Mouse (Mus musculus): ENCODE results near the gene Crisp2. TPM values are rescaled to one million over a fixed set of nuclear protein-coding genes. Genes with fewer than 3 reads are reported as not detected.
A peak's percentile ranks its signal among the peaks of the same experiment; 100 is the strongest.
"Not testable (repeated sequence)": the region's sequence is repeated elsewhere in the genome, so short reads cannot be mapped to it uniquely, and the experiment has no call there.

Gene Crisp2
- total RNA-seq (2021), result not detected
- long read RNA-seq, experiment 1, result 0 reads
- long read RNA-seq, experiment 2, result 0 reads

DNA sequence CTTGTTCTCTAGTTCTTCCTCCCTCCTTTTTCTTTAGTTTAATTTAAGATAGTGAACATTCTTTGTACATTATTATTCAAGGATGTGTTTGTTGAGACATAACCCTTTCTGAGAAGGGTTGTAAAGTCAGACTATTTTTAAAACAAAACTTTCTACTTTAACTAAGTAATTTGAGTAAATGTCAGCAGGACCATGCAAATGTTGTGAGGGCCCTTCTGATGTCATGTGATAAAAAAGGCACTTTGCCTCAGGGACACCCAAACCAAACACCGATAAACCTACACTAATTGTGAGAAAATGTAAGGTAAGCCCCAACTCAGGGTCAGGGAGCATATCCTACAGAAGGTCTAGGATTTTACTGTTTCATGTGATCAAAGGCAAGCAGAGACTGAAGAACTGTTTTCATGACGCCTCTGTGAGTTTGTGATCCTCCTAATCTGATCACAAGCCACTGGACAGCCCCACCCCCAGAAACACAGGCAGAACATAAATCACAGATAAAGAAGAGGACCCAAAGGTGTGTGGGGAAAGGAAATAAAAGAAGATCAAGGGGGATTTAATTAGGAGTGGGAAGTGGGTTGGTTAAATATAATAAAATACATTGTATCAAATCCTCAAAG is at the start of gene Crisp2:
Gene Crisp2, minus strand, starts transcription at position 51 of the 620 bp plus-strand sequence.
- DNase-seq, result no peak

DNA sequence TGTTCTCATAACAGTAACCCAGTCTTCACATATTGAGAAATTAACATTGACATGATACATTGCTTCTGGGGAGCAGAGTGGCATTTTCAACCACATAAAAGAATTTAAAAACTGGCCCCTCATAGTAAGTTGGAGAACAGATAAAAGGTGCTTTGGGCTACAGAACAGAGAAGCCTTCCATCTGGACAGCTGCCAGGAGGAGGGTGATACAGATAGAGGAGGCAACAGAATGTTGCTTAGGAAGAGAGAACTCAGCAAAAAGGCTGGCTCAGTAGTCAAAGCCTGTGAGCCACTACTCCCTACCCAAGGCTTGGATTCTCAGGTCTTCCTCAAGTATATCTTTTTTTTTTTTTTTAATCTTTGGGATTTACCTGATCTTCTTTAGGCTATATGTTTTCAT is 48.3 kb upstream of the Crisp2 start:
- no peak for DNase-seq

DNA sequence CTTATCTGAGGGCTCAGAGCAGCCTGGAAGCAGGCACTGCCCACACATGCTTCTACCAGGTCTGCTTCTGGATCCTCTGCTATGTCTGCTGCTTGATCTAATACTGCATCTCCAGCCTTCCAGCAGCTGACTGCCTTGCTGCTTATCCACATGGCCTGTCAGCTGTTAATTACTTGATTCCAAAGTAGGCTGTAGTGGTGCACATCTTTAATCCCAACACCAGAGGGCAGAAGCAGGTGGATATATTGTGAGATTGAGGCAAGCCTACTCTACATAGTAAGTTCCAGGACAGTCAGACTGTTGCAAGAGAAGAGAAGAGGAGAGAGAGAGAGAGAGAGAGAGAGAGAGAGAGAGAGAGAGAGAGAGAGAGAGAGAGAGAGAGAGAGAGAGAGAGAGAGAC is 30.5 kb upstream of the Crisp2 start:
- DNase-seq, result no peak

DNA sequence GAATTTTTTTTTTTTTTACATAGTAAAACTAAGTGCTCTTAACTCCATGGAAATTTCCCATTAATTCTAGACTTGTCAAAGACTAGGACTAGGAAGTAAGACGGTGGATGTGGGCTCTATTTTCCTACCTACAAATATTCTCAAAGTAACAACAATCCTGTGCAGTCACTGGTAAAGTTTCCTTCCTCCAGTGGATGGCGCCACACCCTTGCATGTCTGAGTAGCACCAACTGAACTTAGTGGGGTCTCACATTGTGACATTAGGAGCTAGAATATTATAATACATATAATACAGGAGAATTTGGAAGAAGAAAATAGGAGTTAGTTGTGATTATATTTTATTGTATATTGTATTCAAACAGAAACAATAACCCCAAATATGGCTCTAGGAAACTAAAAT is 25.1 kb upstream of the Crisp2 start:
- DNase-seq, result no peak

DNA sequence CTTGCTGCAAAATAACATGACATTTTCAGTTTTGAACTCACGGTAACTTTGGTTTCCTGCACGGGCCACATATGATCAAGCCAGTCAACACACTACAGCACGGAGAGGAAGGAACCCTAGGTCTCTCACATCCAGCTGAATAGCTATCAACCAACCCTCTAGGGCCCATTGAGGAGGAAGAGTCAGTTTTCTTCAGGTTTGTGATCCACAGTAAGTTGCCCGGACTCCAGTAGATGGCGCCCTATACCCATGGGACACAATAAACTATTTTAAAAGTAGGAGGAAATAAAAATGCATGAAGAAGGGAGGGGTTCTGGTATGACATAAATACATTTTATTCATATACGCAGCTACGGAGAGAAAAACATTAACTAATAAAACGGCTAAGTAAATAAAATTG is 17.7 kb upstream of the Crisp2 start:
- peak; percentile 23 for DNase-seq

DNA sequence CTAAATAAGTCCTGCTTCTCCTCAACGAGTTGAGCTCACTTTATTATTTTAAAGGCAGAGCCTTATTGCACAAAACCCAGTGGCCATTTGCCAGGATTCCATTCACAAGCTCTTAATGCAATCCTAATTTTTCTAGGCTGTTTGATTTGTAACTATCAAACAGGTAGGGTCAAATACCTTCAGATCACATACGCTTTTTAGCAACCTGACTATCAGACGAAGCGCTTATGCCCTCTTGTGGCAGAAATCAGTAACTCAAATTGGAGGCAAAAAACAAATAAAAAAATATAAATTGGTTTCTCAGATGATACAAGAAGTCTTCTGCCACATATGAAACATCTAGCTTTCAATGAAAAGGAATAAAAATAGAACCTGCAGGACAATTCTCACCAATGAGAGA is 17.0 kb upstream of the Crisp2 start:
- DNase-seq, result no peak

DNA sequence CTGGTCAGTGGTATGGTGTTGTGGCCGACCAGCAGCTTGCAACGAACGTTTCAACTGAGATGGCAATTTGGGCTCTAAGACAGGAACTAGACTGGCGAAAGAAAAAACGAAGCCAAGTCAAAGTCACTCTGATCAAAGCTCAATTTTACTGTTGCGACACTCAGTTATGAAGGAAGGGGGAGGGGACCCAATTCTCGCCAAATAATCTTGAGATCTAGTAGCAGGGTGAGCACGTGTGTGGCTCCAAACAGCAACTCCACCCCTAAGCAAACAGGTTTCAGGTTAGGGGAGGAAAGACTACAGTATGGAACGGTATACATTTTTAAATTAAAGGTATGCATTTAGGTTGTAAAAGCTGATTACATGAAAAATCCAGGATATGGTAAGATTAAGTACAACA is 14.7 kb upstream of the Crisp2 start:
- no peak for DNase-seq

DNA sequence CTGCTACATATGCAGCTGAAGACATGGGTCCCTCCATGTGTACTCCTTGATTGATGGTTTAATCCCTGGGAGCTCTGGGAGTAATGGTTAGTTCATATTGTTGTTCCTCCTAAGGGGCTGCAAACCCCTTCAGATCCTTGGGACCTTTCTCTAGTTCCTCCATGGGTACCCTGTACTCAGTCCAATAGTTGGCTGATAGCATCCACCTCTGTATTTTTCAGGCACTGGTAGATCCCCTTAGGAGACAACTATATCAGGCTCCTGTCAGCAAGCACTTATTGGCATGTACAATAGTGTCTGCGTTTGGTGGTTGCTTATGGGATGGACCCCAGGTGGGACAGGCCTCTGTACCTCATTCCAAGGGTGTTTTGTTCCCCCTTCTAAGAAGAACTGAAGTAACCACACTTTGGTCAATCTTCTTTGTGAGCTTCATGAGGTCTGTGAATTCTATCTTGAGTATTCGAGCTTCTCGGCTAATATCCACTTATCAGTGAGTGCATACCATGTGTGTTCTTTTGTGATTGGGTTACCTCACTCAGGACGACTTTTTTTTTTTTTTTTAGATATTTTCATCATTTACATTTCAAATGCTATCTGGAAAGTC is 10.6 kb upstream of the Crisp2 start:
- no peak for DNase-seq

DNA sequence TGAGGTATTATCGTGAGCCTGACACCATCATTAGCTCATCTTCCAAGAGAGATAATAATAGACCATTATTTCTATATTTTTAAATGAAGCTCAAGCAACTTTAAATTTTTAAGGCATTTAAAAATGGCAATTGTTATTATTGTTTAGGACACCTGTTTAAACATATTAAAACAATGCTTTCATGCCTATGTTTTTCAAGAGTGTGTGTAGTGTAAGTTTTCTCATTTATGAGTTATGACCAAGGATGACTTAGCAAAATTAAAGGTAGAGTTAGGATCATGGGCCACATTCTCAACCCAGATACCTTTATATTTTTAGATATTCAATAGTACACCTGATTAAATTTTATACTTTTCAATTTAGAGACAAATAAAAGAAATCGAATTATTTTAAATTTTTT is 5.5 kb upstream of the Crisp2 start:
- no peak for DNase-seq

DNA sequence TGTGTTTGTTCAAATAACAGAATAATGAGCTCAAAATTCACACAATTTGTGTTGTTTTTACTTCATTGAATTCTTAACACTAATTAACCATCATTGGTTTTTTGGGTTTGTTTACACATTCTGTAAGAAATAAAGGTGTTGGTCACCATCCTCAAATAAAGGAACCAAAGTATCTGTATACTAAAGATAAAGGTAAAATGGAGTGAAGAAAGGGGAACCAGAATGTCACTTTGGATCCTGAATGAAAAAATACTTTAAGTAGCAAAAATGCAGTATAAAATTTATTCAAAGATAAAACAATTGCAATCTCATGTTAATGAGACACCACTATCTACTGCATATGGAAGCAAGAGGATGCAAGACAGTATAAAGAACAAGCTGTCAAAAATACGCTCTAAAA is 4.8 kb upstream of the Crisp2 start:
- no peak for DNase-seq

DNA sequence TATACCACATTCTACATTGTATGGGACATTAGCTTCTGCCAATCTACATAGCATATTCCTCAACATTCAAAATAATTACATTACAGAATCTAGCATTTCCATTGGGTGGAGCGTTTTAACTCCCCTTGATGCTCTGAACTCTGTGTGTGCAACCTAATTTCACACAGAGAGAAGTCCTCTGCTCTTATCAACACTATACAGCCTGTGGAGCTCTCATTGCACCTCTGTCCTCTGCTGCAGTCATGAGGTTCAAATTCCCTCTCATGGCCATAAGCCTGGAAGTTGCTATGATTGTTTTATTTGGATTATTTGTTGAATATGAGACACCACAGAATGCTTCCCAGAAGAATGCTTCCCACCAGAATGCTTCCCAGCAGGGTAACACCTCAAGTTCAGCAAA is 4.1 kb upstream of the Crisp2 start, which contains the start of gene Rhag:
Gene Rhag, plus strand, starts transcription at position 193 of the 400 bp plus-strand sequence.
- DNase-seq, result no peak

DNA sequence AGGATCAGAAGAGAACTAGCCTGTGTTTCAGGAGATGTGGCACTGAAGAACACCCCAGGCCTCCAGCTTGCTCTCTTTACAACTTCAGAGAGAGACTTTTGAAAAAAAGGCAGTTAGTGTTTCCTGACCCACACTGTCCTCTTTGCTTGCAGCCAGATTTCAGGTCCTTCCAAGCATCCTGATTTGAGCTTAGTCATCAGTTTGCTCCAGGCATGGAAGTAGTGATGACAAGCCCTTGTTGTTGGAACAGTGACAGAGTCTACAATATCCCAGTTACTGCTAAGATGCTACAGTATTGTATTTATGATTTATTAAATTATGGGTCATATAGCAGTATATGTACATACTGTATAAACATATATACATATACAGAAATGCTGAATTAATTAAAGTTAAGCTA is 1.3 kb upstream of the Crisp2 start:
- DNase-seq, result no peak

DNA sequence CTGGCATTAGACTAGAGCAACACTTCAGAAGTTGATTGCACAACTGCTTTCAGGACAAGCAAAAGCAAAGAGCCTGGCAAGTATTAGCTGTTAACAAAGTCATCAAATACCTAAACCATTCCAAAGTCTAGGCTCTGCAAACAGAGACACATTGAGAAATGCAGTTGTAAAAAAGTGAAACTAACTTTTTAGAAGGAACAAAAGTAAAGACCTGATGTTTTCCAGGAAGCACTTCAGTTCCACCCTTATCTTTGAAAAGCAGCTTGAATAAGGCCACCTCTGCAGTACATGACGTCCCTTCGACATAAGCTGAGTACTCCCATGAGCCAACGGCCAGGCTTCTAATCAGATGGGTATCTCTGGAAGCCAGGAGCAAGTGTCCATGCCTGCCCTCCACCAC is 253 bp downstream of the Crisp2 start:
- DNase-seq, result no peak

DNA sequence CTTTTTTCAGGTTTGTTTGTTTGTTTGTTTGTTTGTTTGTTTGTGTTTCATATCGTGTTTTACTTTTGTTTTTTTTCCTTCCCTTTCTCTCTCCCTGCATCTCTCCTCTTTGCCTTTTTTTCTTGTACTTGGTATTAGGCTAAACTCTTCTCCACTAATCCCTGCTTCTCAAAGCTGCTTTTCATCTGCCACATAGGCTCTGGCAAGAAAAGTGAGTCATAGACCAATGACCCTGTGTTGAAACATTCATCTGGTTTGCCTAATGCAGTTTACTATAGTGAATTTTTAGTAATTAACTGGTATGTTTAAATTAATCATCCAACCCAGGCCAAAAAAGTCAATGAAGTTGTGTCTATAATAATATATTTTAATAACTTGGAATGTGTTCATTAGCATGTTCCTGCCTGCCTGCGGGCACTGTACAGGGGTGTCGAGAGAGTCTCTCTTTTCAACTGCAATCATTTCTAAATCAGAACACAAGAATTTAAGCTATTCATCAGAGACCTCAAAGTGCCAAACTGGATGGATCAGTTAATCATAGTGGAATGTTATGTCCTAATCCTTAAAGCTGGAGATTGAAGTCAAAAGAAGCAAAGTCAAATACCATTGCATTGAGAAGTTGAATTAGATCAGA is 4.0 kb downstream of the Crisp2 start:
- no peak for DNase-seq

DNA sequence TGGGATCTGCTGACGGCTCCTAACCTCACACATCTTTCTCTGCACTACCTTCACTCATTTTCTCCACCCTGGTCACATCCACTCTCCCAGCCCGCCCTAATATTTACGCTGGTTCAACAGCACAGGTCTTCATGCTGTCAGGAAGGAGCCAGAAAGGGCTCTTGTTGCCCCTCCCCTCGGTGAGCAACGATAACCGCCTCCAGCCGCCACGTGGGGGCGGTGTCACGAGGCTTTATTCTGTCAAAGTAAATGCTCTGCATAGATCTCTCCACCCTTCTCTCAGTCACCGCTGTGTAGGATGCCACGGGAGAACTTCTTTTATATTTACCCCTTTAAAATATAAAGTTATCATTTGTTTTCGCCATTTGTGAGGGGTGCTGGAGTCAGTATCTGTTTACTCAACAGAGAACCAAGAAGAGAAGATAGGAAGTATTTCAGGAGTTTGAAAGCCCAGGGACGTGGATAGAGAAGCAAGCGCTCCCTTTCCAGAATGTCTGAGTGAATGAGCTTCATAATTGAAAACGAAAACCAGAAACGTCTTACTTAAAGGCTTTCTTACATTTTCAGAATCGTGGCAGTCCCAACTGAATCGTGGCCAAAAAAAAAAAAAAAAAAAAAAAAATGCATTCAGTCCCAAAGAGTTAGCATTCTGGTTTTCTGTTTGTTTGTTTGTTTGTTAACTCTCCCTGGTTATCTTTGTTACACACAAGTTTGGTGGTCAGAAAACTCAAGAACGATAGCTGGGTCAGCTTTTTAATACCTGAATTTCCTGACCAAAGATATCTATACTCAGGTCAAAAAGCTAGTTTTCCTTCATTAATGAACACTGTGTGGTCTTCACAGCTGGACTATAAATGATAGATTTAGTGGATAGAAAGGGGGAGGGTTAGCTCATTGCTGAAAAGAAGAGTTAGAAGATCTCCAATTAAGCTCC is 12.6 kb downstream of the Crisp2 start:
- DNase-seq, result no peak

DNA sequence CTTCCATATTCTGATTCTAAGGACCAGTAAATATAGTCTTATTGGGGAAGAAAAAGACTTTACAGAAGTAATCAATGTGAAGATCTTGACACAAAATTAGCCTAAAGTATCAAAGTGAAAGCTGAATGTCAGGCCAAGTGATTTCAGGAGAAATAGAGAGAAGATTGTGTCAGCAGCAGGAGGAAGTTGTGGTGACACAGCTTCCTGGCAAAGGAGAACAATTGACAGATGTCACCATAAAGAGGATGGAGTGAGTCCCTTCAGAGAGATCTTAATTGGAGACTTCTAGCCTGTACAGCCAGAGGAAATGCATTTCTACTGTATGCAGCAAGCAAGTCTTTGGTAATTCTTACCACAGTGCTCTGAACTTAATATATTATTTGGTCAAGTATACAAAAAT is 16.9 kb downstream of the Crisp2 start:
- no peak for DNase-seq

DNA sequence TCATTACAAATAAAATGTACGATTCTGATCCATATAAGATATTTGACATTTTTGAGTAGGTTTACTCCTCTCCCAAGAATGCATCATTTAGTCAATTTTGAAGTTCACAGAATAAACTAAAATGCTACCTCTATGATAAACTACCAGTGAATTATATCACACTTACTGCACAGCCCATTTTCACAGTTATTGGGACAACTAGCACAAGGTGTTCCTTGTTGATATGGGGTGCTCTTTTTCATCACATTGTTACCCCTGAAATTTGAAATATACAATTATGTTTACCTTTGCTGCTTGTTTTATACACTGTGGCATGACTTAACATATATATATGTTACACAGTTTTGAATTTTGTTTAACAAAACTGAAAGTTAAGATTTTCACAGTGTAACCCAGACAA is 39.7 kb downstream of the Crisp2 start:
- no peak for DNase-seq

DNA sequence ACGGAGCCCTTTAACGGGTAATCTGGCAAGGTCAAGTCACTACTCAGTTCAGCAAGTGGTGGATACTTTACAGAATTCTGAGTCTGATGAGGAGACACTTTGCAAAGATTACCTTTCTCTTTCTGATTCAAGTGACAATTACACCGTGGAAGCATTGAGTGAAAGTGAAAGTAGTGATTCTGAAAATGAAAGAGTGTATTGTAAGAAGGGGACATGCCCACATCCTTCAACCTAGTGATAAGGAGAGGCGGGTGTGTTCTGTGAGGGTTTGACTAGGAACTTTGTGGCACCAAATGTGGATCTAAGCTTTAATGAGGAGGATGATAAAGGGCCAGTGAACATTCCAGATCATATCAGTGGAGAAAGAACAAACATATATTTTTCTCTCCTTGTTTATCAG is 43.1 kb downstream of the Crisp2 start:
- DNase-seq, result no peak

DNA sequence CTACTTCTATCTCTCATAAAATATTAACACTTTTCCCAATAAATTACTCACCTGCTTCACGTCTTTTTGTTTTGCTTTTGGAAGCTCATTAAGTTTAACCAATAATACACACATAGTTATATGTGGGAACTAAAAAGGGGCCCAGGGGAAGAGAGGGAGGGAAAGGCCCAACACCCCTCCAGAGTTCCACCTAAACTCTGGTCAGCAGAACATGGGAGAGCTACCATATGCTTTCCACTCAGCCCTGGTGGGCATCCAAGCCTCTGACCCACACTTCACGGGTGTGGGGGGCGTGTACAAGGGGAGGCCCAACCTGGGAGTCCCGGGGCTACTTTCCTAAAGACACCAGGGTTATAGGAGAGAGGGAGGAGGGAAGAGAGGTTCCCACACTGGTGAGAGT is 75.1 kb downstream of the Crisp2 start:
- no peak for DNase-seq

DNA sequence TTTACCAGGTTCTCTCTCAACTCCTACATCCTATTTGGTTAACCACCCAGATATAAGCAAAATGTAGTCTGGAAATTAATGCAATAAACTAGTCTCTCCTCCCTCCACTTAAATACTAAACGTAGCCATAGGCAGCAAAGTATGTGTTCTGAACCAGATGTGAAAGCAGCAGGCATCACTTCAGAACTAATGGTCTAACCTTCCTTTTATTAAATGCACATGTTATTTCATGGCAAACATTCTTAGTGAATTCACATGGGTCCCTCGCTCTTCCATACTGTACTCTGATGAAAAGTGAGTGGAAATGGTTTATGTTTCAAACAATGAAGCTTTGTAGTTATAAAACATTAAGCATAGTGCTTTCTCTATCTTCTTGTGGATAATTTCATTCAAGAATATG is 75.5 kb downstream of the Crisp2 start:
- DNase-seq, result no peak

DNA sequence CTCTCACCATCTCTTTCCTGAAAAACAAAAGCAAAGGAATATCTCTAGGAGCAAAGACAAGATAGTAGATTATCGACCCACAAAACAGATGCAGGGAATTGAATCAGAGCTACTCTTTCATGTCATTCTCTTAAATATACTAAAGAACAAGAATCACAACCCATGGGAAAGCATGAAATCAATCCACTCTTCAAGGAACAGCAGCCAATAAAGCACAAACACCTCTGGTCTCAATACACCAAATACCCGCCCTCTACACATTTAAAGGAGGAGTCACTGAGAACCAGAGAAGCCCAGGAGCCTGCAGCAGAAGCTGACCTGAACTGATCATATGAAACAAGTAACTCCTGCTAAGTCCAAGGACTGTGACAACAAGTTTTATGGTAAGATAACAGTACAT is 80.0 kb downstream of the Crisp2 start, which contains the start of gene Esp1:
Gene Esp1, plus strand, starts transcription at position 301 of the 400 bp plus-strand sequence.
- DNase-seq, result no peak

DNA sequence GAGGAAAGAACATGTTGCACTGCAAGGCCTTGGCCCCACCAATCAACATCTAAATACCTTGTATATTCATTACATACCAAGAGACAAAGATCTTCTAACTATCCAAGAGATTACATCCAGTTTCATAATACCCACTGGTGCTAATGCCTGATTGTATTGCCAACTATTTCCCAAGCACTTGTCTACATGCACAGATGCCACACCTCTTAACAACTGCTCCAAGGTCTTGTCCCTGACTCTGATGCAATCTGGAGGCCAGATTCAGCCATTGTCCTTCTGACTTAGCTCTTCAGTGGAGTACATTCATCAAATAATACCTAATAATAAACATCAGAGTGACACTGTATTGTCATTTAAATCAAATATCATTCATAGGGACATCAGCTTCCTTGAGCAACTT is 89.7 kb downstream of the Crisp2 start:
- DNase-seq, result not testable (repeated sequence)

DNA sequence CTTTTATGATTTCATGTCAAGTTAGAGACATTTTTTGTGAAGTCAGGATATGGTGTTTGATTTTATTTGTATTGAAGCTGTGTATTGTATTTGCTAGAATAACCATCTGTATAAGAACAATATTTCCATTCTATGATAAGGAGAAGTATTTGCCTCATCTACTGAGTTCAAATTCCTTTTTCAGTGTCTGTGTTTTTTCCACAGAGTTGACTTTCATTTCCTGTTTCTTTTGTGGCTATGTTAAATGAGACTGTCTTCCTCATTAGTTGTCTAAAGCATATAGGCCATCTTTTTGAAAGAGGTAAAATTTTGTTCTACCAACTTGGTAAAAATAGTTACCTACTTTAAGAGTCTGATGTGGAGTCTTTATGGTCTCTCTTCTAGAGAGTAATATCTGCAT is 90.5 kb downstream of the Crisp2 start:
- DNase-seq, result no peak
